Mouse (Mus musculus): Measurements from ENCODE around the gene Il22ra2. TPM values are rescaled to one million over a fixed set of nuclear protein-coding genes. Genes with fewer than 3 reads are reported as not detected.

Il22ra2 gene
- total and polyA plus RNA-seq, 3 experiments = not detected

DNA sequence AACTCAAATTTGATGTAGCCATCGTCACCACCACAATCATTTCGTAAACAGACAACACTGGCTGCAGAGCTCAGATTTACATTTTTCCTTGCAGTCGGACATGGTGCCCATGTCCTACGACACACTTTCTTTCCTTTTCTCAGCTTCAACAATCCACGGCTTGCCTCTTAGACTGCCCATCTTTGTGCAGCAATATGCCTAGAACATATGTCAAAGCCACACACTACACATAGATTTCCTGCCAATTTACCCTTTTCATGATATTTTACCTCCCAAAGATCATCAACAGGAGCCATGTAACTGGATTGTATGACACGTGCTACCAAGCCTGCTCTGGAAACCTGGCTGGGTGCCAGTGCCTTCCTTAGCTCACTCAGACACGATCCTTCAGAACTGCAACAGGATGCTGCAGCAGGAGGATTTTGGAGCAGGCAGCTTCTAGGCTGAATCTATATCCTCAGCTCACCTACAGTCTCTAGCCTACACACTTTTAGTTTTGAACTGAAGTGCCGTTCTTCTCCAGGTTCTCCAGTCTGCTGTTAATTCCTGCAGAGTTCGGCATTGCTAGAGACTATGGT, 43.3 kb upstream of the Il22ra2 start:
- H3K27ac ChIP-seq (ENCODE audit: control insufficient read depth, low read depth, low read length) = no peak overlapping the region

DNA sequence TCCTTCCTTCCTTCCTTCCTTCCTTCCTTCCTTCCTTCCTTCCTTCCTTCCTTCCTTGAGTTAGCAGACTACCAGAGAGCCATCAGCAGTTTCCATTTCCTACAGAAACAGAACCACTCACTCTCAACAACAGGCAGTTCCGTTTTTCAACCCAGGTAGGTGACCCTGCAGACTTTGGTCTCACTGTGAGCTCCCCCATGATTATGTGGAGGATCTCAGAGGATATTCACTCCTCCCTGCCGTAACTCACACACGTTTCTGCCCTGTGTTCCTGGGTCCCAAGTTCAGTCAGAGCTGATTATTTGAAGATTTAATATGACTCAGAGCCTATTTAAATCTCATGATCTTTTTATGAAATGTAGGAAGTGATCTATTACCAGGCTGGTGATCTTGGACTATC, 41.1 kb upstream of the Il22ra2 start:
- TF ChIP-seq GATA1 (IDR thresholded peaks at IDR 0.05; ENCODE audit: low read depth, low read length) (no peak), USF2 (IDR thresholded peaks at IDR 0.05; ENCODE audit: borderline replicate concordance in 1 of 2, insufficient read depth in 1 of 2, low read depth in 1 of 2, low read length in 2 of 2) (no peak), MAFK (IDR thresholded peaks at IDR 0.05; ENCODE audit: borderline replicate concordance, low read depth, low read length) (no peak), EP300 (IDR thresholded peaks at IDR 0.05; ENCODE audit: low read depth in 1 of 2, low read length in 2 of 2) (no peak), POLR2AphosphoS2 (IDR thresholded peaks at IDR 0.05; ENCODE audit: low read length) (no peak), MAZ (IDR thresholded peaks at IDR 0.05; ENCODE audit: low read depth, low read length) (no peak), GABPA (IDR thresholded peaks at IDR 0.05; ENCODE audit: low read depth, low read length) (no peak), MEF2A (IDR thresholded peaks at IDR 0.05; ENCODE audit: extremely low read depth, insufficient replicate concordance, low read depth, low read length, poor library complexity, severe bottlenecking) (no peak), BHLHE40 (IDR thresholded peaks at IDR 0.05; ENCODE audit: borderline replicate concordance, low read depth, low read length) (no peak), UBTF (IDR thresholded peaks at IDR 0.05; ENCODE audit: borderline replicate concordance, insufficient read depth, low read depth, low read length) (no peak), RCOR1 (IDR thresholded peaks at IDR 0.05; ENCODE audit: low read depth, low read length) (no peak), NRF1 (IDR thresholded peaks at IDR 0.05; ENCODE audit: insufficient read depth, low read depth, low read length, poor library complexity, severe bottlenecking) (no peak), MYB (IDR thresholded peaks at IDR 0.05; ENCODE audit: low read depth, low read length) (no peak)
- Histone ChIP-seq H3K9me3 (replicated peaks; ENCODE audit: insufficient read depth, low read length) (no peaks in the 10 kb centered on the region), H3K27ac (ENCODE audit: control insufficient read depth, low read depth, low read length) (no peak overlapping the region), H3K4me1 (ENCODE audit: control insufficient read depth in 1 of 2, insufficient read depth in 2 of 2, low read length in 2 of 2) (peaks cover 23 to 25% of the 10 kb centered on the region in 2 experiments), H3K27me3 (ENCODE audit: control insufficient read depth in 1 of 2, insufficient read depth in 2 of 2, low read length in 2 of 2) (no peaks in the 10 kb centered on the region), H3K36me3 (ENCODE audit: control insufficient read depth in 1 of 2, insufficient read depth in 2 of 2, low read length in 2 of 2) (peaks cover 0 to 33% of the 10 kb centered on the region in 2 experiments; a peak in 2 of 4 replicates), H3K79me2 (ENCODE audit: control insufficient read depth, insufficient read depth, low read length, poor library complexity) (no peaks in the 10 kb centered on the region), H3K9ac (ENCODE audit: control insufficient read depth, low read depth, low read length, poor library complexity, severe bottlenecking) (no peak overlapping the region), H3K4me3 (ENCODE audit: control insufficient read depth in 1 of 2, insufficient read depth in 1 of 2, low read depth in 2 of 2, low read length in 2 of 2) (no peak overlapping the region)
- no peak for DNase-seq (ENCODE audit: low read depth, low spot score)

More for the DNA sequence above, 43.3 kb upstream of the Il22ra2 start:
- peaks cover 0 to 13% of the 10 kb centered on the region in 2 experiments; a peak in 2 of 4 replicates for H3K36me3 ChIP-seq (ENCODE audit: control insufficient read depth in 1 of 2, insufficient read depth in 2 of 2, low read length in 2 of 2)
- H3K4me1 ChIP-seq (ENCODE audit: control insufficient read depth in 1 of 2, insufficient read depth in 2 of 2, low read length in 2 of 2) = peaks cover 8 to 11% of the 10 kb centered on the region in 2 experiments
- H3K27me3 ChIP-seq (ENCODE audit: control insufficient read depth in 1 of 2, insufficient read depth in 2 of 2, low read length in 2 of 2) = no peaks in the 10 kb centered on the region
- no peak overlapping the region for H3K9ac ChIP-seq (ENCODE audit: control insufficient read depth, low read depth, low read length, poor library complexity, severe bottlenecking)
- DNase-seq (ENCODE audit: low read depth, low spot score) = no peak
- H3K79me2 ChIP-seq (ENCODE audit: control insufficient read depth, insufficient read depth, low read length, poor library complexity) = no peaks in the 10 kb centered on the region
- H3K4me3 ChIP-seq (ENCODE audit: control insufficient read depth in 1 of 2, insufficient read depth in 1 of 2, low read depth in 2 of 2, low read length in 2 of 2) = no peak overlapping the region
- H3K9me3 ChIP-seq (replicated peaks; ENCODE audit: insufficient read depth, low read length) = no peaks in the 10 kb centered on the region
- TF ChIP-seq KAT2A (conservative IDR thresholded peaks at IDR 0.05; ENCODE audit: low read depth, low read length) (no peak), HCFC1 (IDR thresholded peaks at IDR 0.05; ENCODE audit: low read depth, low read length) (no peak), POLR2AphosphoS2 (IDR thresholded peaks at IDR 0.05; ENCODE audit: low read length) (no peak), SMC3 (IDR thresholded peaks at IDR 0.05; ENCODE audit: low read depth, low read length) (no peak), MEF2A (IDR thresholded peaks at IDR 0.05; ENCODE audit: extremely low read depth, insufficient replicate concordance, low read depth, low read length, poor library complexity, severe bottlenecking) (no peak), NELFE (IDR thresholded peaks at IDR 0.05; ENCODE audit: low read depth, low read length) (no peak), MAZ (IDR thresholded peaks at IDR 0.05; ENCODE audit: low read depth, low read length) (no peak), EP300 (IDR thresholded peaks at IDR 0.05; ENCODE audit: low read depth in 1 of 2, low read length in 2 of 2) (no peak), ZNF384 (IDR thresholded peaks at IDR 0.05; ENCODE audit: low read depth, low read length) (no peak)

Measured in MEL (cell line).